Mouse (Mus musculus): Measurements from ENCODE around the gene Cend1. TPM values are rescaled to one million over a fixed set of nuclear protein-coding genes. Genes with fewer than 3 reads are reported as not detected.
A peak's percentile ranks its signal among the peaks of the same experiment; 100 is the strongest.
"Not testable (repeated sequence)": the region's sequence is repeated elsewhere in the genome, so short reads cannot be mapped to it uniquely, and the experiment has no call there.

The Cend1 gene
- total RNA-seq, 4 experiments from 2014 or later = 248 to 286 (median 272) TPM

- DNase-seq (ENCODE audit: low spot score in 2 of 2) = no peak
Measured at GRCm38 (mm10) chr7:141465388-141466044, 36.2 kb upstream of the Cend1 start.

GRCm38 (mm10) chr7:141464603-141465201, 35.4 kb upstream of the Cend1 start:
- no peak for DNase-seq (ENCODE audit: low spot score in 2 of 2)

GRCm38 (mm10) chr7:141463824-141464602, 34.7 kb upstream of the Cend1 start:
- no peak for DNase-seq (ENCODE audit: low spot score in 2 of 2)

GRCm38 (mm10) chr7:141462333-141462821, 33.1 kb upstream of the Cend1 start:
- DNase-seq (ENCODE audit: low spot score in 2 of 2) = no peak

GRCm38 (mm10) chr7:141461521-141462332, 32.4 kb upstream of the Cend1 start:
- no peak for DNase-seq (ENCODE audit: low spot score in 2 of 2)

- DNase-seq (ENCODE audit: low spot score in 2 of 2) = no peak
Measured at GRCm38 (mm10) chr7:141460391-141461113, 31.3 kb upstream of the Cend1 start, which contains the start of gene Cracr2b. Gene Cracr2b, plus strand, starts transcription at chr7:141461094.

GRCm38 (mm10) chr7:141460001-141460390, 30.7 kb upstream of the Cend1 start:
- DNase-seq (ENCODE audit: low spot score in 2 of 2) = no peak

GRCm38 (mm10) chr7:141459301-141459711, 30.0 kb upstream of the Cend1 start:
- DNase-seq (ENCODE audit: low spot score in 2 of 2) = no peak

GRCm38 (mm10) chr7:141458661-141459060, 29.4 kb upstream of the Cend1 start:
- DNase-seq (ENCODE audit: low spot score in 2 of 2) = no peak

- no peak for DNase-seq (ENCODE audit: low spot score in 2 of 2)
Measured at GRCm38 (mm10) chr7:141457986-141458660, 28.8 kb upstream of the Cend1 start.

GRCm38 (mm10) chr7:141457236-141457635, 27.9 kb upstream of the Cend1 start:
- no peak for DNase-seq (ENCODE audit: low spot score in 2 of 2)

GRCm38 (mm10) chr7:141456739-141457138, 27.4 kb upstream of the Cend1 start:
- no peak for DNase-seq (ENCODE audit: low spot score in 2 of 2)

- DNase-seq (ENCODE audit: low spot score in 2 of 2) = no peak
Measured at GRCm38 (mm10) chr7:141455610-141456314, 26.5 kb upstream of the Cend1 start.

GRCm38 (mm10) chr7:141454967-141455551, 25.8 kb upstream of the Cend1 start, which contains the start of gene Pnpla2:
Gene Pnpla2, plus strand, starts transcription at chr7:141455198.
- DNase-seq (ENCODE audit: low spot score in 2 of 2) = peak; percentile 79 to 82

GRCm38 (mm10) chr7:141453636-141454035, 24.3 kb upstream of the Cend1 start:
- DNase-seq (ENCODE audit: low spot score in 2 of 2) = no peak

GRCm38 (mm10) chr7:141451928-141452327, 22.6 kb upstream of the Cend1 start:
- DNase-seq (ENCODE audit: low spot score in 2 of 2) = no peak

GRCm38 (mm10) chr7:141447110-141447991, 18.1 kb upstream of the Cend1 start, which contains the start of gene Rplp2:
Gene Rplp2, plus strand, starts transcription at chr7:141447370.
- peak; percentile 92 to 95 for DNase-seq (ENCODE audit: low spot score in 2 of 2)

GRCm38 (mm10) chr7:141446374-141446773, 17.1 kb upstream of the Cend1 start:
- not testable (repeated sequence) for DNase-seq (ENCODE audit: low spot score in 2 of 2)
